Mouse (Mus musculus) embryonic facial prominence, embryonic 14.5 days (tissue): ENCODE results near the gene Fermt2. TPM values are rescaled to one million over a fixed set of nuclear protein-coding genes. Genes with fewer than 3 reads are reported as not detected.
"Not testable (repeated sequence)": the region's sequence is repeated elsewhere in the genome, so short reads cannot be mapped to it uniquely, and the experiment has no call there.

ENCODE experiments used
- ATAC-seq: fragments of 200-750 bp; cut with Nextera tagmentation; 2 replicates; pipeline ENCODE4 v1.8.0; 2017; ENCODE audit warnings: low read depth, moderate number of reproducible peaks, moderate TSS enrichment
- DNase-seq: peaks from one replicate; pipeline ENCODE4 v3.0.0-alpha.2; 2015; ENCODE audit warnings: low spot score
- H3K27ac ChIP-seq: fragments of 300-500 bp; sonication (generic); replicated peaks from 2 replicates; pipeline ENCODE4 v1.5.1; 2014; ENCODE audit warnings: low read depth, mild to moderate bottlenecking, low read length, moderate library complexity
- H3K27me3 ChIP-seq: fragments of 300-500 bp; sonication (generic); replicated peaks from 2 replicates; pipeline ENCODE4 v1.6.1; 2014; ENCODE audit warnings: low read length; ENCODE audit not compliant: control insufficient read depth, insufficient read depth
- H3K36me3 ChIP-seq: fragments of 300-500 bp; sonication (generic); 2 replicates; pipeline ENCODE4 v1.6.1; 2014; ENCODE audit warnings: low read length, mixed read lengths; ENCODE audit not compliant: control insufficient read depth, insufficient read depth
- H3K4me1 ChIP-seq: fragments of 300-500 bp; sonication (generic); 2 replicates; pipeline ENCODE4 v1.6.1; 2014; ENCODE audit warnings: antibody characterized with exemption, low read length; ENCODE audit not compliant: control insufficient read depth, insufficient read depth
- H3K4me2 ChIP-seq: fragments of 300-500 bp; sonication (generic); 2 replicates; pipeline ENCODE4 v1.6.1; 2014; ENCODE audit warnings: low read depth, mild to moderate bottlenecking, low read length, moderate library complexity, mixed read lengths
- H3K4me3 ChIP-seq: fragments of 300-500 bp; sonication (generic); 2 replicates; pipeline ENCODE4 v1.5.1; 2014; ENCODE audit warnings: low read depth, mild to moderate bottlenecking, low read length
- H3K9ac ChIP-seq: fragments of 300-500 bp; sonication (generic); 2 replicates; pipeline ENCODE4 v1.6.1; 2014; ENCODE audit warnings: low read depth, mild to moderate bottlenecking, low read length, moderate library complexity, mixed read lengths
- H3K9me3 ChIP-seq: fragments of 300-500 bp; sonication (generic); 2 replicates; pipeline ENCODE4 v1.6.1; 2016; ENCODE audit warnings: low read length; ENCODE audit not compliant: control insufficient read depth
- WGBS: fragments of 180-500 bp; shearing (Covaris S2); extraction: QIAGEN DNeasy Blood & Tissue Kit; methylation state at CpG from one replicate; pipeline ENCODE4 v1.1.7; 2014; 5-methylcytosine and 5-hydroxymethylcytosine counted together
- polyA plus RNA-seq: library from polyadenylated mRNA; unstranded; fragments of >200 nt; fragmentation: Nextera tagmentation; extraction: Ambion mirVana; gene quantifications from 2 replicates; pipeline ENCODE4 v1.2.1, GENCODE M21; 2014

The Fermt2 gene
- polyA plus RNA-seq, 1 experiment from 2014 or later = 153 TPM

DNA sequence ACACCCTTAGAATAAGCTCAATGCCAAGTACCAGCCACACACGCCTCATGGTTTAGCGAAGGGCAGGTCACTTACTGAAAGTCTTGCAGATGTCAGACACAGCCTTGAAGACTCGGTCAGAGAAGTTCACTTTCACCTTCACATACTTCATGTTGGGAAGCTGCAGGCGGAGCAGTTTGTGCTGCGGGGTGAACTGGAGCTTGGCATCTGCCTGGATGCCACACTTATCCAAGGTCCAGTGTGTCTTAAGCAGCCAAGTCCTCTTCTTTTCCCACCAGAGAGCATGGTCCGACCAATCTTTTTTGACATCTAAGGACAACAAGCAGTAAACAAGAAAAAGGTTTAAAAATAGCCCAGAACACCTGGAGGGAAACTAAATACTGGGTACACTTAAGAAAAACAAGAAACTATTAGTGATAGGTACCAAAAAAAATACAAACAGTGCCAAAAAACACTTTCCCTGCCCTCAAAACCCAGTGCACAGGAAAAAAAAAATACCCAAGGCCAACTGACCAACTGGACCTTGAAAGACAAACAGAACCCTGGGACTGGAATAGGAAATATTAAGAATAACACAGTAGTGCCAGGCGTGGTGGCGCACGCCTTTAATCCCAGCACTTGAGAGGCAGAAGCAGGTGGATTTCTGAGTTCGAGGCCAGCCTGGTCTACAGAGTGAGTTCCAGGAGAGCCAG lies 25.4 kb downstream of the Fermt2 start:
- 88% methylated on average over 10 of the region's 10 CpGs for WGBS
- no peak overlapping the region for H3K4me3 ChIP-seq
- peaks cover 25% of the 10 kb centered on the region for H3K4me1 ChIP-seq
- no peak overlapping the region for H3K4me2 ChIP-seq
- DNase-seq (no peak), ATAC-seq (no peak)
- H3K9ac ChIP-seq = no peak overlapping the region
- no peak overlapping the region for H3K27ac ChIP-seq
- peaks cover 26% of the 10 kb centered on the region for H3K36me3 ChIP-seq
- no peaks in the 10 kb centered on the region for H3K27me3 ChIP-seq
- H3K9me3 ChIP-seq = 0 out of 2 replicates have a peak, but pooled peaks cover 6% of the 10 kb centered on the region

DNA sequence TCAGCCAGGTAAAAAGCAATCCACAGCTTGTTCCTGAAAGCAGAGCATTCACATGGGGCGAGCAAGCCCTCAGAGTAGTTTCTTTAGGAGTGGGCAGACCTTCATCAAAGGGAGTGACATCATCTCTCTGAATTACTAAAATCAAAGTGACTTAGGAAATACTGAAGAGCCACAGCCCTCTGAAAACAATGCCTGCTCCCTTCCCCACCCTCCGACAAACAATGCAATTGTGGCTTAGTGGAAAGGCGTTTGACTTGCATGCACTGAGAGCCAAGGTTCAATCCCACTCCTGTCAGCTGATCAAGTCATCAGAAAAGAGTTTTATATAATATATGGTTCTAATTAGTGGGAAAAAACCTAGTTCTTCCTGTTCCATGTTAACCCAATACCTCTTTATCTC lies 26.0 kb downstream of the Fermt2 start:
- DNase-seq (no peak), ATAC-seq (no peak)
- H3K4me3 ChIP-seq = no peak overlapping the region
- H3K9me3 ChIP-seq = 0 out of 2 replicates have a peak, but pooled peaks cover 6% of the 10 kb centered on the region
- H3K9ac ChIP-seq = no peak overlapping the region
- H3K4me2 ChIP-seq = no peak overlapping the region
- no peak overlapping the region for H3K27ac ChIP-seq
- WGBS = 79% methylated on average over 3 of the region's 3 CpGs
- H3K36me3 ChIP-seq = peaks cover 31% of the 10 kb centered on the region
- no peaks in the 10 kb centered on the region for H3K27me3 ChIP-seq
- peaks cover 24% of the 10 kb centered on the region for H3K4me1 ChIP-seq

DNA sequence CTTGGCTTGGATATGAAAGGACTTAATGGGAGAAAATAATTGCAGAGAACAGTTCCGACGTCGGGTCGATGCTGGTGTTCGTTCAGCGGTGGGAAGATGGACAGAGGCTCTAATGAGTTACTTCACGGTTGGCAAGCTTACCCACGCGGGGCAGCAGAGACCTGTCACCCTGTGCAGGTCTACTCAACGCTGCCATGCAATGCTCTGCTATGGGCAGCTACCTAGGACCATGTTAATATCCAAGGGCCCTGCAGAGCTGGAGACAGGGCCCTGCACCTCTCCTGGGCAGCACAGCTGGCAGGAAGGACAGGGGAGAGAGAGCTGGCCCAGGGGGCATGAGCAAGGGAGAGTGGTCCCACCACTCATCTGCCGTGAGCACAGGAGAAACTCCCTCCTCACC lies 29.9 kb downstream of the Fermt2 start:
- Histone ChIP-seq H3K36me3 (peaks cover 46% of the 10 kb centered on the region), H3K4me3 (no peak overlapping the region), H3K27ac (no peak overlapping the region), H3K27me3 (no peaks in the 10 kb centered on the region), H3K9me3 (0 out of 2 replicates have a peak, but pooled peaks cover 4% of the 10 kb centered on the region), H3K9ac (no peak overlapping the region), H3K4me2 (no peak overlapping the region), H3K4me1 (no peaks in the 10 kb centered on the region)
- no peak for ATAC-seq
- 85% methylated on average over 11 of the region's 11 CpGs for WGBS
- DNase-seq = no peak

DNA sequence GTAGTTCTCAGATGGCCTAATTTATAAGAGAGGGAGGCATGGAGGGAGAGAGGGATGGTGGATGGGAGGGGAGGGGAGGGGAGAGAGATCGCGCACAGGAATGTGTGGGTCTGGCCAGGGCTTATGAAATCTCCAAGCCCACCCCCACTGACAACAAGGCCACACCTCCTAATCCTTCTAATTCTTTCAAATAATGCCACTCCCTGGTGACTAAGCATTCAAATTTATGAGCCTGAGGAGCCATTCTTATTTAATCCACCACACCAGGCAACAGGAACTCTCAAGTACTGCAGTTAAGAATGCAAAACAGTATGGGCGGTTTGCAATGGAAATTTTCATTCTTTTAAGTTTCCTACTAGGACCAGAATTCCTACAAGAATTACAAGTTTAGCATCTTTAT lies 32.8 kb downstream of the Fermt2 start:
- no peaks in the 10 kb centered on the region for H3K27me3 ChIP-seq
- H3K4me2 ChIP-seq = no peak overlapping the region
- H3K4me1 ChIP-seq = no peaks in the 10 kb centered on the region
- H3K36me3 ChIP-seq = peaks cover 41% of the 10 kb centered on the region
- ATAC-seq (no peak), DNase-seq (no peak)
- H3K9ac ChIP-seq = no peak overlapping the region
- 0 out of 2 replicates have a peak, but pooled peaks cover 4% of the 10 kb centered on the region for H3K9me3 ChIP-seq
- 98% methylated on average over 3 of the region's 3 CpGs for WGBS
- H3K27ac ChIP-seq = no peak overlapping the region
- no peak overlapping the region for H3K4me3 ChIP-seq

DNA sequence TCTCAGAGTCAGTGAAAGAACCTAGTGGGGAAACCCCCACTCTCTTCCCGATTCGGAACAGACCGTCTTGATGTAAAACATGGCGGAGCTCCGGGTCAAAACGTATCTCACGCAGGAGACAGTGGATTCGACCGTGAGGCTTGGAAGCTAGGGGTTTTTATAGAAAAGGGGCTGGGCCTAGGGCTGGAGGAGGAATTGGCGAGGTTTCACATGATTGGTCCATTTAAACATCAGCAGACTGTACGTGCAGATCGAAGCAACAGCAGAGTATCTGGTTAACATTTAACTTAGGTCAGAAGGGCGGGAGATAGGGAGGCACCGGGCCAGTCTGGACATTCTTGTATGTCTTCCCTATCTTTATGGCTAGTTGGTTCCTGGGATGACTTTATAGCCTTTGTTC lies 34.1 kb downstream of the Fermt2 start:
- not testable (repeated sequence) for H3K9me3 ChIP-seq, ATAC-seq, H3K4me1 ChIP-seq, H3K4me2 ChIP-seq, DNase-seq, H3K27ac ChIP-seq, H3K9ac ChIP-seq, H3K4me3 ChIP-seq, H3K27me3 ChIP-seq
- H3K36me3 ChIP-seq = peaks cover 37% of the 10 kb centered on the region
- 96% methylated on average over 13 of the region's 14 CpGs for WGBS

DNA sequence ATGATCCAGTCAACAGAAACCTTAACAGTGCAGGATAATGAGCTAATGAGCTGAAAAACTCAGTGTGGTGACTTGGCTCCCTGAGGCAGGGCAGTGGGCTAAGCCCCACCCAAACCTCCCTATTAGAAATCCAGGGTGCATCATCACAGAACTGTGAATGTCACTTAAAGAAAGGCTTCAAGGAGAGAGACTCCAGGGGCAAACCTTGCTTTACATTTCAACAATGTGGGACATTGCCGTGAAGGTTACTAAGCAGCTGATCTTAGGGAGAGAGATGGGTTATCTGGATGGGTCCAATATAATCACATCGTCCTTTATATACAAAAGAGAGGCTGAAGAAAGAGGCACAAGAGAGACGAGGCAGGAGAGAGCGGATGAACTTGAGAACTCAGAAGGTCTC lies 36.0 kb downstream of the Fermt2 start:
- Histone ChIP-seq H3K27me3 (no peaks in the 10 kb centered on the region), H3K36me3 (peaks cover 22% of the 10 kb centered on the region), H3K27ac (no peak overlapping the region), H3K9me3 (0 out of 2 replicates have a peak, but pooled peaks cover 4% of the 10 kb centered on the region), H3K4me3 (no peak overlapping the region), H3K4me1 (no peaks in the 10 kb centered on the region), H3K9ac (no peak overlapping the region), H3K4me2 (no peak overlapping the region)
- 98% methylated on average over 4 of the region's 4 CpGs for WGBS
- ATAC-seq (no peak), DNase-seq (no peak)

DNA sequence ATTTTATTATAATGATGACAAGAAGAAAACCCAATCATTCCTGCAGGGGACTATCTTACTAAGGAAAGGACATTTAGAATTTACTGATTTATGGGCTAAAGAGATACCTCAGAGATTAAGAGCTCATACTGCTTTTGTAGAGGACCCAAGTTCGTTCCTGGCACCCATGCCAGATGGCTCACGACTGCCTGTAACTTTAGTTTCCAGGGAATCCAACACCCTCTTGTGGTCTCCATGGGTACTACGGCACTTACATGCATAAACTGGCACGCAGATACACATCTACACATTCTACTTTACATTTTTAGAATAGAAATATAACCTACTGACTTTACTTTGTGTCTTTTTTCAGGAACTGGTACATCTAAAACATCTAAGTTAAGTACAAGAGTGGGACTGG lies 37.2 kb downstream of the Fermt2 start:
- Histone ChIP-seq H3K9ac (no peak overlapping the region), H3K9me3 (0 out of 2 replicates have a peak, but pooled peaks cover 4% of the 10 kb centered on the region), H3K27ac (no peak overlapping the region), H3K4me2 (no peak overlapping the region), H3K4me3 (no peak overlapping the region), H3K36me3 (peaks cover 10% of the 10 kb centered on the region), H3K4me1 (no peaks in the 10 kb centered on the region), H3K27me3 (no peaks in the 10 kb centered on the region)
- no peak for ATAC-seq
- WGBS = 94% methylated on average over 4 of the region's 4 CpGs
- DNase-seq = no peak

DNA sequence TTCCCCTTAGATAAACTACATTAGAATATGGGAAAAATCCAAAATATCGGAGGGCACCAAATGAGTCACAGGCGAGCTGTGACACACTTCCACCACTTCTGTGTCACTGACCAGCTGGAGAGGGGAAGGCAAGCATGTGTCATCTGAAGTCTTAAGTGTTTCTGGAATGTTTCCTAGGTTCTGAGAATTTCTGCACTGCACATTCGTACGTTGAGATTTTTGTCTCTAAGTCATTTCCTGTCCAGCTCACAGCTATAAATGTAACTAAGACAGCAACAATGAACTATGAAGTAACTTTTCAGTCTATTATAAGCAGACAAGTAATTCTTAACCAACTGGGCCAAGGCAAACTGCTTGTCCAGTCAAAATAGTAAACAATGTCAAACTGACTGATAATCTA lies 37.9 kb downstream of the Fermt2 start:
- H3K4me2 ChIP-seq = no peak overlapping the region
- DNase-seq = no peak
- WGBS = 64% methylated on average over 4 of the region's 4 CpGs
- H3K4me1 ChIP-seq = no peaks in the 10 kb centered on the region
- no peak overlapping the region for H3K4me3 ChIP-seq
- no peak for ATAC-seq
- peaks cover 13% of the 10 kb centered on the region for H3K36me3 ChIP-seq
- H3K27me3 ChIP-seq = no peaks in the 10 kb centered on the region
- no peaks in the 10 kb centered on the region for H3K9me3 ChIP-seq
- H3K9ac ChIP-seq = no peak overlapping the region
- no peak overlapping the region for H3K27ac ChIP-seq

DNA sequence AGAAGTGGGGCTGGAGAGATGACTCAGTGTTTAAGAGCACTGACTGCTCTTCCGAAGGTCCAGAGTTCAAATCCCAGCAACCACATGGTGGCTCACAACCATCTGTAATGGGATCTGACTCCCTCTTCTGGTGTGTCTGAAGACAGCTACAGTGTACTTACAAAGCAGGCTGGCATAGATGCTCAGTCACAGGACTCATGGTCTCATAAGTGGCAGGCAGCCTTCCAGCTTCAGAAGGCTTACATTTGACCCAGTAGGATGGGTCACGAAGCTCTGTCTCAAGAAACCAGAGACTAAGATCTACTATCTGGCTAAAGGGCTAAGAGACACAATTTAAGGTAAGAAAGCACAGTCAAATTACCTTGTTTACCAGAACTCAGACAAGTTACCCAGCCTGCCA lies 42.7 kb downstream of the Fermt2 start:
- H3K9me3 ChIP-seq, DNase-seq, H3K27ac ChIP-seq, ATAC-seq, H3K4me3 ChIP-seq, H3K4me2 ChIP-seq, H3K9ac ChIP-seq, H3K27me3 ChIP-seq, H3K4me1 ChIP-seq: not testable (repeated sequence)
- WGBS = 84% methylated on average over 2 of the region's 2 CpGs
- H3K36me3 ChIP-seq = peaks cover 22% of the 10 kb centered on the region
